Mouse (Mus musculus) left cerebral cortex, postnatal 36 days (tissue): Measurements from ENCODE around the gene Ppp1r7. TPM values are rescaled to one million over a fixed set of nuclear protein-coding genes. Genes with fewer than 3 reads are reported as not detected.
A peak's percentile ranks its signal among the peaks of the same experiment; 100 is the strongest.
"Not testable (repeated sequence)": the region's sequence is repeated elsewhere in the genome, so short reads cannot be mapped to it uniquely, and the experiment has no call there.

Experiments
- DNase-seq, 2 experiments: peaks; one replicate each; pipeline ENCODE4 v3.0.0; 2021 to 2022; ENCODE audit warnings: low spot score in 2 of 2, mixed read lengths in 1 of 2
- intact Hi-C: fragments of 180-260 bp; cut with DNase I; formaldehyde crosslinking; loops from one replicate; pipeline ENCODE4 v1.15.1; 2025
- total RNA-seq, 2 experiments: library from RNA; stranded (reverse); gene quantifications; 2 replicates each; pipeline ENCODE4 v1.2.3; 2021

The Ppp1r7 gene
- 10 to 100 TPM; 78.7 to 80.3 TPM for total RNA-seq

DNA sequence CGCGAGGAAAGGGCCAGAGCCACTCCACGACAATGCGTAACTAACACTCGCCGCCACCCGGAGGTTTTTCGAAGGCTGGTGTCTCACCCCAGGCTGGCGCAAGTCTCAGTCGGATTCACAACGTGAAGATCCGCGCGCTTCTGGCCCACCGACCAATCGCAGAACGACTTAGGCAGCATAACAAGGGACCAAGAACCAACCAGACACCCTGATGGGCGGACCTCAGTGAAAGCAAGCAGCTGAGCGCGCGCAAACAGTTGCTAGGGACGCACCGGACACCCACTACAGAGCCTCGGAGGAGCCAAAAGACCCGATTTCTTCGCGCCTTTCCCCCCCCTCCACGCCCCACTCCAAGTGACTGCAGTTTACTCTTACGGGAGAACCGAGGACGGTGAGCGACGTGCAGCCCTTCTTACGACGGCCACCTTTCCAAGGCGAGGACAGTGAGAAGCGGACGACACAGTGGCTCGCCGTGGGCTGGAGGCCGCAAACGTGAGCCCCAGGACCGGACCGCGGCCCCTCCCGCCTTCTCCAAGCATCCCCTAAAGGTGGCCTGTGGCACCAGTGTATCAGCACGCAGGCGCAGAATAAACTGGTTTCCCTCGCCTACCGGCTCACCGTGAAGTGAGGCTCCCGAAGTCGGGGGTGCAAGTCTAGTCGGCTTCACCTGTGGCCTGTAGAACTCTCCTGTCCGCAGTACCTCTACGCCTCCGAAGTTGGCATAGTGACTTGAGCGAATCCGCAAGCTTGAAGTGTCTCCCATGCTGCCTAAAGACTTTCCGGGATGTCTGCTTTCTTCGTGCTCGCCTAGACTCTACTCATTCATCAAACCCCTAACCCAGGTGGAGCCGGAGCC, at the start of gene Ppp1r7, which contains the start of gene Pask:
Ppp1r7 (plus strand) TSS at position 207 of the 856 bp plus-strand sequence.
Pask (minus strand) TSS at position 835 of the 856 bp plus-strand sequence.
- intact Hi-C loops: loop anchor here (5.0 to 10.0 kb wide), 3 partner anchors 132 to 172 kb away; partner anchors contain the start of genes Farp2 and Hdlbp
- peak; percentile 92 to 94 for DNase-seq

DNA sequence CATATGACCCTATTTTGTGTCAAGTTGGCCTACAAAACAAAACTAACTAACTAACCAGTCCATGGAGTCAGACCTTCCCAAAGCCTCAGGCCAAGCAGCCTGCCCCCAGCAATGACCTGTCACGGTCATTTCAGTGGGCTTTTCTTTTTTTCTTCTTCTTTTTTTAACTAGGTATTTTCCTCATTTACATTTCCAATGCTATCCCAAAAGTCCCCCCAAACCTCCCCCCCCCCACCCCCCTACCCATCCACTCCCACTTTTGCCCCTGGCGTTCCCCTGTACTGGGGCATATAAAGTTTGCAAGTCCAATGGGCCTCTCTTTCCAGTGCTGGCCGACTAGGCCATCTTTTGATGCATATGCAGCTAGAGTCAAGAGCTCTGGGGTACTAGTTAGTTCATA, 48.2 kb upstream of the Ppp1r7 start:
- intact Hi-C loops, DNase-seq: not testable (repeated sequence)

DNA sequence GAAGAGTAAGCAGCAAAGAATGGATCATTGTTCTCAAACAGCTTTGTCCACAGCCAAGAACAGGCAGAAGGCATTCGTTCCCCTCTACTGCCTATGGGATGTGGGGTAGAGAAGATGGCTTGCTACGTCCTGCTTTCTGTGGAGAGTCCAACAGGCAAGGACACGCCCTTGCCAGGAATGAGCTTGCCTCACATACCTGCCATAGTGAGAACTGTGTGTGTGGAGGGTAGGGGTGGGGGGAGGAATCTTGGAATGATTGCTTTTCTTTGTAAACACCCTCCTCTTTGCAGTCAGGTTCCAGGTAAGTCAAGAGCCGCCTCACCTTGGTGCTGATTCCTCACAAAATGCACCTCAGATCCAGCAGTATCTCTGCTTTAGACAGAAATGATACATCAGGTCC, 42.9 kb upstream of the Ppp1r7 start:
- intact Hi-C loops: no loop called here
- DNase-seq: no peak

DNA sequence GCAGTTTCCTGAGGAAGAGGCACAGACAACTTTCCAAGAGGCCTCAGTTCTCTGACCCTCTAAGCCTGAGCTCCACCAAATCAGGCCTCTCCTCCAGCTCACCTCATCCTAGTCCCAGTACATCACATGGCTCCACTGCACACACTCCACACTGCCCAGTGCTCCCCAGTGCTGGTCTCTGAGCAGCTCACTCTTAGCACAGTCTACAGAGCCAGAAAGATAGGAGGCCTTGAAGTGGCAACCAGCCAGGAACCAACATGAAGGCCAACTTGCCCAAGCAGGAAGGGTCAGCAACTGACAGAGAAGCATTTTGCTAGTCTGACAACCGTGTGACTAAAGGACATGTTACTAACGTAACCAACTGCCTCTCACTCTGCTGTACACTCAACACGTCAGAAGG, 42.1 kb upstream of the Ppp1r7 start:
- intact Hi-C loops: no loop called here
- DNase-seq: no peak

DNA sequence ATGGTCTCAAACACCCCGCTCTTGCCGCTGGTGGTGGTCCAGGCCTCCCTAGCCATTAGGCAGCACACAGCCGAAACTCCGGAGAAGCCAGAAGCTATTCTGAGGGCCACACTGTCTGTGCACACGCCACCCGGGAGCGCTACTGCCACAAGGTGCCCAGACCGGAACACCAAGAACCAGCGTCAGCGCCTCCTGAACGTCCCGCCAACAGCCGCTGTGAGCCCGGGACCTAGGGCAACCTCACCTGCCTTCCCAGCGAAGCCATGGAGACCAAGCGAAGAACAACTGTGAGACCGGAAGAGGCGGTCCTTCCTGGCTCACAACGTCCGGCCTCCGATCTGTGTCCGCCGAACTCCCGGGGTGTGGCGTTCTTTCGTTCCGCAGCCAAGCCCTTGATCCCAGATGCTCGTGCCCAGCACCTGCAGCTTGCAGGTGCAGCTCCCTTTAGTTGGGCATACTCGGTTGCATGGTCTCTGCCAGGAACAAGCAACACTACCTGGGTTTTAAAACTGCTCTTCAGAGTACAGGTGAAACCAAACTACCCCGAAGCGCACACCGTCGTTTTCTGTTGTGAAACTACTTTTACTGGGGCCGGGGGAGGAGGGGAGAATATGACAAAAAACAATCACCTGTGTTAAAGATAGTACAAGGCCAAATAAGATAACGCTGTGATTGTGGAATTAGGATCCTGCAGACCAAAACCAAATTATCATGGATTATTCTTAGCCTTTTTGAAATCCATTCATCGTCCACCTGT, 36.9 kb upstream of the Ppp1r7 start, which contains the start of gene Mterf4:
Mterf4 (minus strand) TSS at position 335 of the 757 bp plus-strand sequence.
- intact Hi-C loops: no loop called here
- peak; percentile 82 for DNase-seq

DNA sequence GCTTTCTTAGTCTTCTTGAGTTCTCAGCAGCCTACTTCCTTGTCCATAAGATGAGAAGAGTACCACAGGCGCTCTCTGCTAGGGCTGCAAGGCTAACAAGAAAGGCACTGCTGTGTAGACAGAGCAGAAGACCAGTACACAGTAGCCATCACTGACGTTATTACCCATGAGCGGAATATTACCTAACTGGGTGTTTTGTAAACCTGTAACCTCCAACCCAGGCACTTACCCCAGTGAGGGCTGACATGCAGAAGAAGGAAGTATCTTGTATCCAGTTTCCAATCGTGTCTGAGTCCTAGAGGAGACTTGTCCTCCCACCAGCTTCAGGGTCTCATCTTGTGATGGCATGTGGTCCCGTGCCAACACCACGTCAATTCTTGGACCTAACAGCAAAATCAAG, 18.7 kb upstream of the Ppp1r7 start:
- intact Hi-C loops: no loop called here
- DNase-seq: no peak

DNA sequence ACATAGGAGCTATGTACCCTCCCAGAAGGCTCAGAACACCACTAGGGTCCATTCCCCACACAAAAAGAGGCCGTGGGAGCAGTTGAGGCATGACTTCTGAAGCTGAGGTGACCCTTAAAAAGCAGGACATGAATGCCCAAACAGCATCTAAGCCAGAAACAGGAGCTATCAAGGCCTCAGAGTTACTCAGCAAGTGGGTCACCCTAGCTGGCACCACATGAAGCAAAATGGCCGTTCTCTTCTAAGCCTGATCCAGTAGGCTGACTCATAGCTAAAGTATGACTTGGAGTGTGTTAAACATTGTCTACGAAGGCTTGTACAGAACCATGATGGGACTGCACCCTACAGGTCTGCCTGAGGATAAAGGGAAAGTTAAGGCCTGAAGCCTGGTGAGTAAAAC, 16.2 kb upstream of the Ppp1r7 start:
- intact Hi-C loops: no loop called here
- DNase-seq: no peak

DNA sequence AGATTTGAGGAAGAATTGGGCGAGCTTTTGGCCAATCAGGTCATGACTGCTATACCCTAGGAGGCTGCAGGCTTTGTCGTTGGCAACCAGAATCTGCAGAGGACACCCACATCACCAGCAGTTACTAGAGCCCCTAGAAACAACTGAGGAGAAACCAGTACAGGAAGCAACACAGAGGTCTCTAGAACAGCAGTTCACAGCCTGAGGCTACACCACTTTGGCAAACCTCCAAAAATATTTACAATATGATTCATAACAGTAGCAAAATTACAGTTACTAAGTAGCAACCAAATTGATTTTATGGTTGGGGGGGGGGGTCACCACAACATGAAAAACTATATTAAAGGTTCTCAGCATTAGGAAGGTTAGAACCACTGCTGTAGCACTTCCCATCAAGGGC, 8.0 kb upstream of the Ppp1r7 start:
- DNase-seq: no peak
- intact Hi-C loops: no loop called here

DNA sequence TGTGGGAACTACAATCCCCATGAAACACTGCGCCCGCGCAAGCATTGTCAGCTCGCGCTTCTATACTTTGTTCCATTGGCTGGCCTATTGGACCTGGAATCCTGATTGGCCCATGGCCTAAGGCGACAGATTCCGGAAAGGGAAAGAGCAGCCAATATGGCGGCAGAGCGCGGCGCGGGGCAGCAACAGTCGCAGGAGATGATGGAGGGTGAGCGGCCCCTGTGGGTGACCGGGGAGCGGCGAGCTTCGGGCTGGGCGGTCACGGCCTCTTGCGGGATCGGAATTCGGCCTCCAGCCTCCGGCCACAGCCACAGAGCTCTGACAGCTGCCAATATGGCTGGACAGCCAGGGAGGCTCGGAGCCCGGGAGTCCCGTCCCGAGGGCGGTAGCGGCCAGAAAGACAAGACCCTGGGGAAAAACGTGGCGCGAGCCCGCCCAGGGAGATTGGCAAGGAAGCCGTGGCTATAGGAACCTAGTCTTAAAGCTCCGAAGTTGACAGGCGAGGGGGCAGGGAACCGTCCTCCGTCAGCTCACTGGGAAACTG, 922 bp downstream of the Ppp1r7 start:
- peak; percentile 93 to 94 for DNase-seq
- intact Hi-C loops: loop anchor here (5.0 to 10.0 kb wide), 3 partner anchors 131 to 171 kb away; partner anchors contain the start of genes Farp2 and Hdlbp

DNA sequence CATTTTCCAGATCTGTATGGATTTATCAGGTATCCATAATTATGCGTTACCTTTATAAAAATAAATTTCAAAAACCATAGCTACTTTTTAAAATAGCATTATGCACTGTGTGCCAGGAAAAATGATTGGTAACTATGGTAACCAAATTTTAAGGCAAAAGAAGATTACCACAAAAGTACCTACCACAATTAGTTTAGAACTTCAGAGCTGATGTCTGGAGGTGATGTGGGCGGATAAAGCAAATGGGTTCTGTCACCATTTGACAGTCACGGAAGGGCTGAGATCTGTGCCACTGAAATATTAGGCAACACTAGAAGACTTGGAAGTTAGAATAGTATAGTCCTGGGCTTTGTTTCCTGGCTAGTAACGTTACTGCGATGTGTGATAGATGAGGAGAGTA, 4.5 kb downstream of the Ppp1r7 start:
- intact Hi-C loops: loop anchor here (10.0 kb wide), 2 partner anchors 128 to 168 kb away; partner anchors contain the start of genes Farp2 and Hdlbp
- no peak for DNase-seq

DNA sequence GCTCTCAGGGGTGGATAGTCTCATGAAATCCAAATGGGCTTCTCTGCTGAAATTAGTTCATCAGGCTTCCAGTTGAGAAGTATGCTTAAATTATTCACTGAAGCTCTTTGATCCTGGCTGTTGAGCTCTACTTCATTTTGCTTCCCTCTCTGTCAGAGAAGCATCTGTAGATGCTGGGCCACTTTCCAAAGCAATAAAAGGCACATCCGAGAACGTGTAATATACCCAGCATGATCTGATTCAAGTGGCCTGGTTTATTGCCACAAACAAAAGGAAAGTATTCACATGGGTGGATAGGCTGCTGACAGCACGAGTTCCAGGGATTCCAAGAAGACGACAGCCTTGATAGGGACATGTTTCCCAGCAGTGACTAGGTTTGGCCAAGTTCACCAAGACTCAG, 7.0 kb downstream of the Ppp1r7 start:
- DNase-seq: no peak
- intact Hi-C loops: loop anchor here (10.0 kb wide), 2 partner anchors 125 to 165 kb away; partner anchors contain the start of genes Farp2 and Hdlbp

DNA sequence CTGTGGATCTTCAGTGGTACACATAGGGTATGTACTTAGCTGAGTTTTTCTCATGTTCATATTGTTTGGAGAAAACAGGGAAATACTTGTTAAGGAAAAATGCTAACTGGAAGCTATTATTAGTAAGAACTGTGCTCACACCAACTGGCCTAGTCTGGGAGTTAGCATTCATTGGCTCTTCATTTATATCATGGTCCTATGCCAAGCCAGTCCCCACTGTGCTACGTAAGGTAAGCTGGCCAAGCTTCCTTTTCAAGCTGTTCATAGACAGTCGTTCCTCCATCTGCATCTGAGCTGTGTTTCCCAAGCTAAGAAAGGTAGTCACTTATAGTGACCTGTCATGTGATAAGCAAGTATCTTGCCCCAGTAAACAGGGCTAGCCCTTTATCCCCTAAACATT, 10.1 kb downstream of the Ppp1r7 start:
- intact Hi-C loops: no loop called here
- DNase-seq: peak in 1 of 2 experiments; percentile 13

DNA sequence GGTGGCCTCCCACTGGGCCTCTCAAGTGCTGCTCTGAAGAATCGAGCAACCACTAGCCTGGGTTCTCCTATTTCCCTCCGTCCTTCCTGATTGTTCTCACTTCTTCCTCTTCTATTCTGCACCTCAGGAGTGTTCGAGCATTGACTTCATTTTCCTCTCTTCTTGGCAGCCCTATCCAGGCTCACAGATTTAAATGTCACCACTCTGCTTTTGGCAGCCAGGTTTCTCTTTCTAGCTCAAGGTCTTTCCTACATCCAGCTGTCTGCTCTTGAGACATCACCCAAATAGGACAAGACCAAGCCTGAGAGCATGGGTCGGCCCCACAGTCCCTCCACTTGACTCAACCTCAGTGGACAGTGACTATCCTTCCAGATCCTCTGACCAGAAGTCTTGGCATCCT, 20.0 kb downstream of the Ppp1r7 start:
- no peak for DNase-seq
- intact Hi-C loops: no loop called here

DNA sequence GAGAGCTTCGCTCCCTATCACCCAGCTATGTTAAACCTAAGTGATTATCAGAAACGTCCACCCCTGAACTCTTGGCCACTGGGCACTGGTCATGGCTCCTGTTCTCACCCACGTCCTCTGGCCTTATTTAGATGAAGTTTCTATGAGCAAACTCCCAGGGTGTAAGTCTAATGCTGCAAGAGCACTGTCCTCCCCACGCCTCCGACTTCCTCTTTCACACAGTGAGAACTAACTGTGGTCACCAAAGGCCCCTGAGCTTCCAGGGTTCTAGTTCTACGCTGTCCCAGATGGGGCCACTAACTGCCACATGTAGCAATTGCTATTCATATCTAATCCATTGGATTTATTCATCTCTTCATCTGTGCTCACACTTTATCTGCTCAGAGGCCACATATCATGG, 23.0 kb downstream of the Ppp1r7 start:
- intact Hi-C loops: no loop called here
- no peak for DNase-seq

DNA sequence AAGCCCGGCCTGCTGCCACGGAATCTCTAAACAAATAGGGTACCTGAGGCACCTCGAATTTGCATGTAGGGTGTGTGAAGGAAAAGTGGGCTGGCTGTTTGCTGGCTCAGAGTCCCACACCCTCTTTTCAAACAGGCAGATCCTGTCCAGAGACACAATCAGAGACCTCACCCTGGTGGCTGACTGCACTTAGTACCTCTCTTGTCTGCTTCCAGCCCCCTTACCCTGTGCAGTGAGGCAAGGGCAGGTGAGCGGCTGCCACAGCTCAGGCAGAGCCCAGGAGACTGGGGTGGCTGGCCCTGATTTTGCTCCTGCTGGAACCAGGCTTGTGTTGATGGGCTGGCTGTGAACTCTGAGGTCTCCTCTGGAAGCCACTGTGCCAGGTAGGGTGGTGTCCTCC, 31.0 kb downstream of the Ppp1r7 start, which contains the start of gene Ano7:
Ano7 (plus strand) TSS at position 266 of the 400 bp plus-strand sequence.
- no peak for DNase-seq
- intact Hi-C loops: no loop called here

DNA sequence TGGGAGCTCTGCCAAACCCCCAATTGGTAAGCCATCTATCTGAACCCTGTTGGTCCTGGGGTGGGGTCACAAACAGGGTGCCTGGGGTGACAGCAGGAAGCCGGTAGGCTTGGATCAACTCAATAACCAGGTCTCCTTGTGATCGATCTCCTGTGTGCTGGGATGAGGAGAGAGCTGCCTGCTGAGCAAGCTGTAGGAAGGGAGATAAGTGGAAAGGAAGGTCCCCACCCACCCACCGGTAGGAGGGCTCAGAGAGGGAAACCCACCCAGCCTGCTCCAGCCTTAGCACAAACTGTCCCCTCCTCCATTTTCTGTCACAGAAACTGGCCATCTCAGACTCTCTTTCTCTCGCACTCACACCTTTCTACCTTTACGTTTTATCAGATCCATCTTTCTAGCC, 34.7 kb downstream of the Ppp1r7 start:
- intact Hi-C loops: no loop called here

DNA sequence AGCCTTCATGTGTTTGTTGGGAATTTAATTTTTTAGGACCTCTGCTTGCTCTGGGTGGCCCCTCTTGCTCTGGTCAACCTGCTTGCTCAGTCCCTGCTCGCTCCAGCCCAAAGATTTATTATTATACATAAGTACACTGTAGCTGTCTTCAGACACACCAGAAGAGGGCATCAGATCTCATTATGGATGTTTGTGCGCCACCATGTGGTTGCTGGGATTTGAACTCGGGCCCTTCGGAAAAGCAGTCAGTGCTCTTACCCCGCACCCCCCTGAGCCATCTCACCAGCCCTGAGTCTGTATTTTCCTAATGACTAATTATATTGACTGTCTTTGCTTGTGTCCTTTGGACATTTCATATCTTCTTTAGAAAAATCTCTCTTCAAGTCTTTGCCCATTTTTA, 36.5 kb downstream of the Ppp1r7 start:
- DNase-seq: no peak
- intact Hi-C loops: no loop called here

More for the DNA sequence above, 34.7 kb downstream of the Ppp1r7 start:
- no peak for DNase-seq

DNA sequence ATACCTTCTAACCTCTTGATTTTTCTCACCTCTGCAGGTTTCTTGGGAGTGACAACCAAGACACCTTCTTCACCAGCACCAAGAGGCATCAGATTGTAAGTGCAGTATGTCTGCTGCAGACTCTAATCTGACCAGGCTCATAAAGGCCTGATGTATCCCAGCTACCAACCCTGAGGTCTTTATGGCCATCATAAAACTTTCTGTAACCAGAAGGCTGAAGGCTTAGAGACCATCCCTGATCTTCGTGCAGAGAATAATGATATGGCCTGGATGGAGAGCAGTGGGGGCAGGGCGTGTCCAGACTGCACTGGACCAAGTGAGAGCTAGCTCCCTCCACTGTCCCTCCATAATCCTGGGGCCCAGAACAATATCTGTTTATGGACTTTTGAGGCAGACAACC, 44.5 kb downstream of the Ppp1r7 start:
- no peak for DNase-seq
- intact Hi-C loops: no loop called here

DNA sequence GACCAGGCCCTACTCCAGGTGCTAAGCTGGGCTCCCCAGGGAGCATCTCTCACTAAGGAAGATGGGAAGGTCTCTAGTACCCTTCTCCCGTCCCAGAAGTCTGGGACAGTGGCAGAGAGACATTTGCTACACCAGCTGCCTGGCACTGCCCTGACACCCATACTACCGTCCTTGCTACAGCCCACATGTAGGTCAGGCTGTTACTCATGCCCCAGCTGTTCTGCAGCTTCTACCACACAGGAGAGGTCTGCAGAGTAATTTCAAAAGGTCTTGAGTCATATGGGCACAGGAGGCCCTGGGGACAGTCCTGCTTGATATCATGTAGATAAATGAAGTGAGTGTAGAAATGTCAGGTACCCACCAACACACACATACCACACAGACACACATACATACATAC, 46.3 kb downstream of the Ppp1r7 start:
- no peak for DNase-seq
- intact Hi-C loops: no loop called here
